ENCODE assay signal across 8 mouse cellular contexts in genomic region chr6:142785343-142785742, GRCm38 (mm10). TPM values are rescaled to one million over a fixed set of nuclear protein-coding genes. Genes with fewer than 3 reads are reported as not detected.
DNase-seq lines count a peak whose midpoint lies in the region; ATAC-seq and TF ChIP-seq lines count a peak whose summit lies in the region.

No protein-coding gene starts in this region.

- H3K4me3 ChIP-seq in kidney, adult 2 months (ENCODE audit: insufficient read depth, low read depth, low read length) = no peak overlapping the region
- H3K4me3 ChIP-seq in kidney, embryonic 16.5 days (ENCODE audit: low read length) = no peak overlapping the region
- no peak overlapping the region for H3K4me3 ChIP-seq in liver, adult 2 months (ENCODE audit: insufficient read depth, low read depth, low read length)

- H3K79me2 ChIP-seq in liver, adult 2 months (ENCODE audit: control insufficient read depth, insufficient read depth, low read length) = no peaks in the 10 kb centered on the region

- peak; percentile 76 for DNase-seq in kidney, adult 2 months
- peak; percentile 90 for DNase-seq in ES-CJ7 (ENCODE audit: low read depth, low spot score)
- DNase-seq in brain, adult 2 months (ENCODE audit: low read depth, low spot score) = peak; percentile 70
- DNase-seq in liver, adult 2 months (ENCODE audit: extremely low read depth, low read depth, low spot score) = peak; percentile 55
- DNase-seq in retina, postnatal 7 days (ENCODE audit: low read depth, low spot score) = peak; percentile 46
- no peak for DNase-seq in left cerebral cortex, postnatal 36 days (ENCODE audit: low spot score in 2 of 2)

- TF ChIP-seq POLR2A in kidney, adult 2 months (IDR thresholded peaks at IDR 0.05; ENCODE audit: low read depth, low read length) = no peak
- no peak for TF ChIP-seq POLR2A in liver, adult 2 months (IDR thresholded peaks at IDR 0.05; ENCODE audit: extremely low read depth, insufficient read depth, low read length)

- H3K4me2 ChIP-seq in kidney, embryonic 16.5 days (replicated peaks; ENCODE audit: low read depth, low read length) = no peak overlapping the region

- H3K4me1 ChIP-seq in kidney, adult 2 months (ENCODE audit: control insufficient read depth, insufficient read depth, low read length) = no peaks in the 10 kb centered on the region
- H3K4me1 ChIP-seq in kidney, embryonic 16.5 days (ENCODE audit: insufficient read depth, low read length) = 0 out of 2 replicates have a peak, but pooled peaks cover 4% of the 10 kb centered on the region
- H3K4me1 ChIP-seq in liver, adult 2 months (ENCODE audit: control insufficient read depth, insufficient read depth, low read length) = no peaks in the 10 kb centered on the region

- no peak overlapping the region for H3K9ac ChIP-seq in kidney, embryonic 16.5 days (replicated peaks; ENCODE audit: low read length)
- no peak overlapping the region for H3K9ac ChIP-seq in liver, adult 2 months (ENCODE audit: low read depth, low read length)

- H3K27me3 ChIP-seq in kidney, adult 2 months (replicated peaks; ENCODE audit: control insufficient read depth, insufficient read depth, low read length) = no peaks in the 10 kb centered on the region
- H3K27me3 ChIP-seq in kidney, embryonic 16.5 days (ENCODE audit: insufficient read depth, low read length) = no peaks in the 10 kb centered on the region
- no peaks in the 10 kb centered on the region for H3K27me3 ChIP-seq in liver, adult 2 months (ENCODE audit: control insufficient read depth, insufficient read depth, low read length)

- 25% methylated on average over 4 of the region's 4 CpGs for WGBS in kidney, adult 2 months
- 37% methylated on average over 4 of the region's 4 CpGs for WGBS in kidney, embryonic 16.5 days
- WGBS in liver, adult 2 months = 19% methylated on average over 4 of the region's 4 CpGs

- ATAC-seq in kidney, embryonic 16.5 days (ENCODE audit: low FRiP score, low TSS enrichment) = no peak; the same call in 1 of the 2 replicates
- ATAC-seq in erythroid progenitor cell, adult 5-6 weeks (replicated peaks; ENCODE audit: low FRiP score, poor library complexity, severe bottlenecking) = peak; percentile 75

- intact Hi-C loops in left cerebral cortex, postnatal 36 days (cut with DNase I) = no loop called here

- no peaks in the 10 kb centered on the region for H3K9me3 ChIP-seq in kidney, embryonic 16.5 days (ENCODE audit: low read length)

- no peak overlapping the region for H3K27ac ChIP-seq in kidney, adult 2 months (ENCODE audit: insufficient read depth, low read depth, low read length)
- no peak overlapping the region for H3K27ac ChIP-seq in kidney, embryonic 16.5 days (ENCODE audit: low read length)
- H3K27ac ChIP-seq in liver, adult 2 months (replicated peaks; ENCODE audit: insufficient read depth, low read depth, low read length) = no peak overlapping the region

- no peaks in the 10 kb centered on the region for H3K36me3 ChIP-seq in kidney, adult 2 months (ENCODE audit: control insufficient read depth, insufficient read depth, low read length)
- H3K36me3 ChIP-seq in kidney, embryonic 16.5 days (ENCODE audit: insufficient read depth, low read length) = no peaks in the 10 kb centered on the region
- no peaks in the 10 kb centered on the region for H3K36me3 ChIP-seq in liver, adult 2 months (ENCODE audit: control insufficient read depth, insufficient read depth, low read length)

- TF ChIP-seq CTCF in kidney, adult 2 months (conservative IDR thresholded peaks at IDR 0.05; ENCODE audit: insufficient read depth, insufficient read length, low read depth, low read length) = peak; percentile 70
- peak; percentile 33 for TF ChIP-seq CTCF in liver, adult 2 months (IDR thresholded peaks at IDR 0.05; ENCODE audit: low read depth, low read length)

RNA-seq across cellular contexts. Expression of gene Sult6b2, which starts 19.0 kb away (rescaled TPM):
- not detected in 2 replicates for polyA plus RNA-seq in kidney, adult 2 months (2012; rRNA removed)
- polyA plus RNA-seq in kidney, embryonic 16.5 days (2015; fragmentation: Nextera tagmentation; extraction: Ambion mirVana) = not detected in 2 replicates
- total RNA-seq in erythroid progenitor cell, adult 5-6 weeks (2015; ENCODE audit: low replicate concordance) = not detected in 2 replicates
- total RNA-seq in erythroid progenitor cell, adult 5-6 weeks (2017; ENCODE audit: low replicate concordance) = not detected in 2 replicates
- total RNA-seq in liver, adult 2 months (2014; rRNA removed) = not detected in 2 replicates
- polyA plus RNA-seq in liver, adult 2 months (2012; rRNA removed) = not detected in 2 replicates
- under 1 TPM; 0.22 to 0.27 TPM for total RNA-seq in left cerebral cortex, postnatal 36 days (2021)

RNA-seq across cellular contexts. Expression of gene Cmas, which starts 28.9 kb away (rescaled TPM):
- polyA plus RNA-seq in kidney, adult 2 months (2012; rRNA removed) = 11.4 and 16.5 TPM in 2 replicates
- polyA plus RNA-seq in kidney, embryonic 16.5 days (2015; fragmentation: Nextera tagmentation; extraction: Ambion mirVana) = 67.2 and 72.8 TPM in 2 replicates
- total RNA-seq in erythroid progenitor cell, adult 5-6 weeks (2015; ENCODE audit: low replicate concordance) = 226 TPM in 2 replicates
- total RNA-seq in erythroid progenitor cell, adult 5-6 weeks (2017; ENCODE audit: low replicate concordance) = 141 and 188 TPM in 2 replicates
- 36.8 and 40.1 TPM in 2 replicates for total RNA-seq in liver, adult 2 months (2014; rRNA removed)
- 14.1 and 17.7 TPM in 2 replicates for polyA plus RNA-seq in liver, adult 2 months (2012; rRNA removed)
- 100 to 1,000 TPM; 108 to 115 TPM for total RNA-seq in left cerebral cortex, postnatal 36 days (2021)

Comparison
In these comparisons a context has a peak if more than half of its experiments do, and no peak if none do; other contexts are left out.
1. DNase-seq: peak in kidney, adult 2 months (single experiment), ES-CJ7 (single experiment), brain, adult 2 months (single experiment), liver, adult 2 months (single experiment) and retina, postnatal 7 days (single experiment); none in left cerebral cortex, postnatal 36 days (0 of 2).